Mouse (Mus musculus) activated CD4-positive, CD25-positive, alpha-beta regulatory T cell, adult 4 months (primary cell): ENCODE results near the gene Gfi1. TPM values are rescaled to one million over a fixed set of nuclear protein-coding genes. Genes with fewer than 3 reads are reported as not detected.

Experiments used
- polyA plus RNA-seq, 2 experiments: library from polyadenylated mRNA; unstranded; fragments of 100-300 nt; shearing (Covaris generic); gene quantifications; one replicate each; pipeline ENCODE4 v1.2.1; 2017

Gfi1 gene
- polyA plus RNA-seq, 2 experiments from 2014 or later = 2.6 to 3.1 TPM

Other genes with a start within 250 kb of the Gfi1 start
- under 1 TPM; 0.52 to 0.62 TPM for gene Gm42669, start 218.4 kb downstream of the Gfi1 start, polyA plus RNA-seq
- under 1 TPM; 0.11 to 0.45 TPM for gene 1700028K03Rik, start 191.3 kb downstream of the Gfi1 start, polyA plus RNA-seq
- 10 to 100 TPM; 33.6 to 34.1 TPM for gene Rpap2, start 128.7 kb downstream of the Gfi1 start, polyA plus RNA-seq
- gene Glmn, start 128.1 kb downstream of the Gfi1 start, polyA plus RNA-seq = 10 to 100 TPM; 22.3 to 25.8 TPM
- gene Ube2d2b, start 104.1 kb upstream of the Gfi1 start, polyA plus RNA-seq = under 1 TPM in 1 of 2 experiments, not detected in 1; 0.33 TPM
- 1 to 10 TPM in 1 of 2 experiments, not detected in 1; 1.1 TPM for gene Evi5, start 149.1 kb upstream of the Gfi1 start, polyA plus RNA-seq
- 10 to 100 TPM; 71.9 to 81.2 TPM for gene Rpl5, start 174.5 kb upstream of the Gfi1 start, polyA plus RNA-seq